Mouse (Mus musculus) layer of hippocampus, adult 11-12 months (tissue): ENCODE results near the gene Dpp9.
A peak's percentile ranks its signal among the peaks of the same experiment; 100 is the strongest.
"Not testable (repeated sequence)": the region's sequence is repeated elsewhere in the genome, so short reads cannot be mapped to it uniquely, and the experiment has no call there.

Experiments
- DNase-seq: peaks from one replicate; pipeline ENCODE4 v3.0.0; 2022; ENCODE audit warnings: low spot score

Gene Dpp9

DNA sequence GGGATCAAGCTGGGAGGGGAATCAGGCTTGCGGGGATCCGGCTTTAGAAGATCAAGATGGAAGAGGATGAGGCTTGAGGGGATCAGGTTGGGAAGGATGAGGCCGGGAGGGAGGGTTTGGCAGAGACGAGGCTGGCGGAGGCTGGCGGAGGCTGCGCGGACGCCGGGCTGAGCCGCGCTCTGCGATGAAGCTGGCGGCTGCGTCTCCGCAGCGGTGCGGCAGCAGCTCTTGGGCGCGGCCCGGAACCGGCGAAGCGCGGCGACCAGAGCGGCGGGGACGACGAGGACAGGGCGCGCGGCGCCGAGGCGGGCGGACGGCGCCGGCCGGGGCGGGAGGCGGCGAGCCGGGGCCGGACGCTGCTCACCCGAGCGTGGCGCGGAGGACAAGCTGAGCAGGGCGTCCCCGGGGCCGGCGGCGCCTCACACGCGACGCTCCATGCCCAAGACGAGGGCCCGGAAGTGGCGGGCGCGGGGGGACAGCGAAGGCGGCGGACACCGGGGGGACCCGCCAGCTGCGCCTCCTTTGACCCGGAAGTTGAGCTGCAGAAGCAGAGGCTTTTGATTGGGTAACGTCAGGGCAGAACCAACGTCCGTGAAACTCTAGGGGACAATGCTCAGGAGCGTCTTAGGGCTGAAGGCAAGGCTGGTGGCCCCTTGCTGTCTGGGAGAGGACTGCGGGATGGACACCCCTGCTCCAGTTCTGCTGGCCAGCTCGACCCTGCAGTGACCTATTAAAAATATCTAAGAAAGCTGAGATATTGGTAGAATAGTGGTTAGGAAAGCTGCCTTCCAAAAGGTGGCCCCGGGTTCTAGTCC is at the start of gene Dpp9:
Dpp9 (minus strand) TSS at position 529 of the 815 bp plus-strand sequence.
- peak; percentile 93 for DNase-seq

GRCm38 (mm10) chr17:56266271-56266670 is 47.6 kb upstream of the Dpp9 start:
- peak; percentile 78 for DNase-seq

DNA sequence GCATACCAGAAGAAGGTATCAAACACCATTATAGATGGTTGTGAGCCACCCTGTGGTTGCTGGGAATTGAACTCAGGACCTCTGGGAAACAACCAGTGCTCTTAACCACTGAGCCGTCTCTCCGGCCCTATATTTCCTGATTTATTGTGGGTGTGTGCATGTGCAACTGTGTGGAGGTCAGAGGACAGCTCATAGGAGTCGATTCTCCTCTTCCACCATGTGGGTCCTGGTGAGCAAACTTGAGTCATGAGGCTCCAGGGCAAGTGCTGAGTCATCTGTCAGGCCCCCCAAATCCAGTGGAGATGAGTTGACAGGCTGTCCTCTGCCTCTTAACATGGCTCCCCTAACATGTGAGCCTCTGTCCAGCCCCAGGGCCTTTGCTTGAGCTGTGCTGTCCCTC is 47.2 kb upstream of the Dpp9 start:
- no peak for DNase-seq

DNA sequence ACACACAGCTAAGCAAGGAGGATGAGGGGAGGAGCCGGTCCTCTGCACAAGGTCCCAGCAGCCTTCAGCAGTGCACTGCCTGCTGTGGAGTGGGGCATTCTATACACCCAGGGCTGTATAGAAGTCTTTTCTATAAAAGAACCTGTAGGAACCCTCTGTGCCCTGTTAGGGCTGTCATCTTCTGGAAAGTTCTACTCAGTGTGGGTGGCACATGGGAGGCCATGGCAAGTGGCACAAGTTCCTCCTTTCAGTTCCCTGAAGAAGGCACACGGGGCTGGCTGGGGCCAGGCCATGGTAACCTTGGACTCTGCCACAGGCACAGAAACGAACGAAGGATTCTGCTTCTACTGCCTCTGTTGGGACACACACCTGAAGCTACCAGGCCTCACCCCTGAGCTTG is 46.3 kb upstream of the Dpp9 start:
- peak; percentile 51 for DNase-seq

GRCm38 (mm10) chr17:56264020-56264419 is 45.3 kb upstream of the Dpp9 start:
- peak; percentile 89 for DNase-seq

DNA sequence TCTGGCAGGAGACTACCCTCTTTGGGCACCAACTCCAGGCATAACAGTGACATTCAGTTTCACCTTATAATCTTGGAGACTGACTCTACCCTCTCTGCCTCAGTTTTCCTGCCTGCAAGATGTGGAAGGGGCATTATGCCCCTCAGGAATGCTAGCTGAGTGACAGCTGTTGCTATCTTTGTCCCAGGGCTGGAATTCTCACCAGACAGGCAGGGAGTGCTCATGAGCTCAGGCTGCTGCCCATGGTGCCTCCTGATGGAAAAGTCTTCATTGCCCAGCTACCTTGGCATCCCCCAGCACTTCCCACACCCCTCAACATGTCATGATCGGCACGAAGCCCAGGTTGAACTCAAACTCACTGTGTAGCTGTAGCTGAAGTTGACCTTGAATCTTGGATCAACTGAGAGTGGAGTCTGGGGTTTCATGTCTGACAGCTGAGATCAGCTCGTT is 44.0 kb upstream of the Dpp9 start:
- DNase-seq: no peak

- no peak for DNase-seq
Observed at GRCm38 (mm10) chr17:56261166-56261565, 42.5 kb upstream of the Dpp9 start.

GRCm38 (mm10) chr17:56259301-56260037 is 40.8 kb upstream of the Dpp9 start:
- DNase-seq: no peak

DNA sequence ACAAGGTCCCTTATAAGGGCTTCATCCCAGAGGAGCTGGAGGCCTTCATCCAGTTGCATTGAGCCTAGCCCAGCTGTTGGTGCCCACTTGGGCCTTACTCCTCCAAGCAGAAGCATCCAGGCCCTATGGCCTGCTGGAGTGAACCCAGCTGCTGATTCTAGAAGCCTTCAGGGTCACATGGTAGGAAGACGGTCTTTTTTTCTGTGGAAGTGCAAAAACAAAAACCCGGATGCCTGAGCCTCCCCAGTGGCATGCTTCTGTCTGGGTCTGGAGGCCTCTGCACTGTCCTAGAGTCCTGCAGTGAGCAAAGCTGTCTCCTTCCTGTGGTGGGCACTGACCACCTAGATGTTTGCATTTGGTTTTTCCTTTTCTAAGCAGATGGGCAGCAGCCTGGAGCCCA is 40.1 kb upstream of the Dpp9 start:
- not testable (repeated sequence) for DNase-seq

DNA sequence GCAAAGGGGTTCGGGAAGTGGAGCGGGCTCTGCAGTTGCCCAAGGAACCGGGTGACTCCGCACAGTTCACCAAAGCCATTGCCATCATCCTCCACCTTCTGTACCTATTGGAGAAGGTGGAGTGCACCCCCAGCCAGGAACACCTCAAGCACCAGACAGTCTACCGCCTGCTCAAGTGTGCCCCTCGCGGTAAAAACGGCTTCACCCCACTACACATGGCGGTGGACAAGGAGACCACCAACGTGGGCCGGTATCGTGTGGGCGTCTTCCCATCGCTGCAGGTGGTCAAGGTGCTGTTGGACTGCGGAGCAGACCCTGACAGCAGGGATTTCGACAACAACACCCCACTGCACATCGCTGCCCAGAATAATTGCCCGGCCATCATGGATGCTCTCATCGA is 39.6 kb upstream of the Dpp9 start:
- DNase-seq: not testable (repeated sequence)

- peak; percentile 36 for DNase-seq
Observed at GRCm38 (mm10) chr17:56257181-56257894, 38.6 kb upstream of the Dpp9 start.

DNA sequence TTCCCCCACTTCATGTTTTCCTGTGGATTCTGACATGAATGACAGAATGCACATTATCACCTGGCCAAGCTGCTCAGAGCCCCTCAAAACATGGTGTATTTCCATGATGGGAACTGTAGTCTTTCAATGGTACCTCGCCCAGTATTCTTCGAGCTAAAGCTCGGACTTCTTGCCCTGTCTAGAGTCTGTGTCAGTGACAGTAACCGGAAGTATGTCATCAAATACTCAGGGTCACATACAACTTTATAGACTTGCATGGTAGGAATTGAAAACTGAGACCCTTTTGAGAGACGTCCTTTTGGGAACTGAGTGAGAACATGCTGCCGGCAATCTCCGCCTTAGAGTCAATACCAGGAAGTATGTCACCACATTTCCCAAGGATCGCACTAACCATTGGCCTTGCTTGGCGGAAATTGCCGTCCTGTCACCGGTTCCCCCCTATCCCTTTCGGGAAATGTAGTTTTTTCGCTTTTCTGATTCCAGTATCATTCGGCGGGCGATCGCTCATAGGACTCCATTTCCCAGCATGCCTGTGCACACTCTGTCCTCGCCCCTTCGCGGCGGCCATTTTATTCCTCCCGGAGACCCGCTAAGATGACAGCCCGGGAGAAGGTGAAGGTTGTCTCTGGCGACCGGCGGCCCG is 37.7 kb upstream of the Dpp9 start, which contains the start of gene Fem1a:
Fem1a (plus strand) TSS at position 572 of the 643 bp plus-strand sequence.
- peak; percentile 97 for DNase-seq

DNA sequence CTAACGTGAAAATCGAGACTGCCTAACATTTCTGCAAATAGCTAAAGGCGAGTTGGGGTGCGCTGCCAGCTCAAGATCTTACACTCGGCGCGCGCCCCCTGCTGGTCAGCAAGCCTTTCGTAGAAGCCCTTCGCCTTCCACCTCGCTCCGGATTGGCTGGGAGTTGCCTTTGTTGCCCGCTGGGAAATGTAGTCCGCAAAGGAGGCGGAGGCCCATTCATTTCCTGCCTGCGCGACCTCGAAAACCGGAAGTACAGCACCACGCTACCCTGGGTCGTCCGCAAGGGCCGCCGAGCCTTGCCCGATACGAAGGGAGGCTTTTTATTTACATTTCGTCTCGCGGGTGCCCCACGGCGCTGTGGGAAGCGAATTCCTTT is 37.1 kb upstream of the Dpp9 start:
- DNase-seq: peak; percentile 99

DNA sequence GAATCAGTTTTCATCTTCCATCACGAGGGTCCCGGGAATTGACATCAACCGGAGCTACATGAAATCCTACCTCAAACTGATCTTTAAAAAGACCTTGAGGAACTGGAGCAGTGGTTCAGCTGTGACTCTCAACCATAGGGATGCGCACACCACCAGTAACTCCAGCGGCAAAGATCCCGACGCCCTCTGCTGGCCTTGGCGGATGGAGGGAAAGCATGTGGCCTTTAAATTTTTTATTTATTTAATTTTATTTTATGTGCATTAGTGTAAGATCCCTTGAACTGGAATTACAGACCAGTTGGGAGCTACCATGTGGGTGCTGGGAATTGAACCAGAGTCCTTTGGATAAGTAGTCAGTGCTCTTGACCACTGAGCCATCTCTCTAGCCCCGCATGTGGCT is 36.7 kb upstream of the Dpp9 start:
- peak; percentile 73 for DNase-seq

DNA sequence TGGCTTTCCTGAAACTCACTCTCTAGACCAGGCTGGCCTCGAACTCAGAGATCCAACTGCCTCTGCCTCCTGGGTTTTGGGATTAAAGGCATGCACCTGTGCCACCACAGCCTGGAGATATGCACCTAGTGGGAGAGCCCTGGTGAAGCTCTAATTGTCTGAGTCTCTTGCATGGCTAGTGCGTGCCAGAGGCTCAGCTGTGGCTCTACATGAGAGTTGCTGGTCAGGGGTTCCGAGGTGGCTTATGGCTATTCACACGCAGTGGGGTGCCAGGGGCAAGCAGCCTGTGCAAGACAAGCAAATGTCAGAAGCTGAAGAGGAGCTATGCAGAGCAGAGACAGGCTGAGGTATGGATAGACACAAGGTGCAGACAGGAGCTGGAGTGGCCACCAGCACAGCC is 36.0 kb upstream of the Dpp9 start:
- no peak for DNase-seq

DNA sequence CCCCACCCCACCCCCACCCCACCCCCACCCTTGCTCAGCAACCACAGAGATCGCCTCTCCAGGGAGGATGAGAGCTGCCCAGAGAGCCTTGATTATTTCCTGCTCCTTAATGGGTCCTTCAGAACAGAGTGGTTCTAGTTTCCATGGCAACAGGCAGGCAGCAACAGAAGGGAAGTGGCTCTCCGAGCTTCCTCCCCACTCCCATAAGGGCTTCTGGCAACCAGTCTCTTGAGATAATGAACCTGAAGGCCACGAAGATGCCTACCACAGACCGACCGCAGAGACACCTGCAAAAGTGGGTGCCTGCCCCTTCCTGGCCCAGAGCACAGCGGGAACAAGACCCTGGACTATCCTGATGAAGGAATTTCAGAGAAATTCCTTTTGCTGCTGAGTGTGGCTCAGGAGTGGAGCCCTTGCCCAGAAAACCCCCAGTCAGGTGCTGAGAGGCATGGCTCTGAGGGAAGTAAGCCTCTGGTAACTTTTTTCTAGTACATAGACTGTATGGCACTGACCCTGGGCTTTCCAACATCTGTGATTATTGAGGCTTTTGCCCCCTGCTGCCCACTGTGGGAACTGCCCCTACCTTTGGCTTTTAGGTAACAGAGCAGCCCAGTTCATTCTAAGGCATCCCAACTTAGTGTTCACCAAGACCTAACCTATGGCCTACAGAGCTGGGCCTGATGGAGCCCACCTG is 32.6 kb upstream of the Dpp9 start:
- peak; percentile 87 for DNase-seq

DNA sequence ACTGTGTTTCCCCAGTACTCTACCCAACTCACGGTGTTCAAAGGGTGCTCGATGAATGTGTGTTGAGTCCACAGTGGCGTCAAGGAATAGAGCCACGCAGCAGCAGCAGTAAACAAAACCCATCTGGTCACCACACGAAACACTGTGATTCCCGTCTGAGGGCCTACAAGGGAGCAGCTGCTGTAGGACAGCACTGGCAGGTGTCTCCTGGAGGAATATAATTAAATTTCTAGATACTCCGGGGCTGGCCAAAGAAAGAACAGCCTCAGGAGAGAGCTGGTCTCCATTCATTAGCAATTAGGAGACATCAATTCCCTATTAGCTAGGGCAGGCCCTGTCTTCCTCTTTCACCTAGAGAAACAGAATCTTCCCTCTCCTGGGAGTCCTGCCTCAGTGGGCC is 26.9 kb upstream of the Dpp9 start:
- no peak for DNase-seq

- peak; percentile 73 for DNase-seq
Observed at GRCm38 (mm10) chr17:56241541-56242401, 23.1 kb upstream of the Dpp9 start.

- peak; percentile 87 for DNase-seq
Observed at GRCm38 (mm10) chr17:56233818-56234469, 15.2 kb upstream of the Dpp9 start.

DNA sequence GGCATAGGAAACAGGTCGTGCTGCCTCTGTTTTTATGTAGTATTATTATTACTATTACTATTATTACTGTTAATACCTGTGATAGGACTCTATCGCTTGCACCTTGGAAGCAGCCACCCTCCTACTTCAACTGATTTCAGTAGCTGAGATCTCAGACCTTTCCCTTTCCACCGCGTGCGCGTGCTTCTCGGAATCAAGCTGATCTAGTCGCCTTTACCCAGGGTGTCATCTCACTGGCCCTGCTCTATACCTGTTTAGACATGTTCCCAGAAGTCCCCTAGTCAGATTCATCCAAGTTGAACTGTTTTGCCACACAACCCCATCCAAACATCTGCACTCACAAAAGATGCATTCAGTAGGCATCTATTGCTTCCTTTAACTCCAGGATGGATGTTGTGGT is 14.7 kb upstream of the Dpp9 start:
- no peak for DNase-seq
